Mouse (Mus musculus) ovary, postnatal 14 days (tissue): ENCODE data around the gene Agbl2.

ENCODE experiments used
- DNase-seq: peaks from one replicate; pipeline ENCODE4 v3.0.0; 2022; ENCODE audit warnings: low spot score

Agbl2 gene

GRCm38 (mm10) chr2:90871180-90871961, 88.8 kb downstream of the Agbl2 start:
- DNase-seq, result no peak

DNA sequence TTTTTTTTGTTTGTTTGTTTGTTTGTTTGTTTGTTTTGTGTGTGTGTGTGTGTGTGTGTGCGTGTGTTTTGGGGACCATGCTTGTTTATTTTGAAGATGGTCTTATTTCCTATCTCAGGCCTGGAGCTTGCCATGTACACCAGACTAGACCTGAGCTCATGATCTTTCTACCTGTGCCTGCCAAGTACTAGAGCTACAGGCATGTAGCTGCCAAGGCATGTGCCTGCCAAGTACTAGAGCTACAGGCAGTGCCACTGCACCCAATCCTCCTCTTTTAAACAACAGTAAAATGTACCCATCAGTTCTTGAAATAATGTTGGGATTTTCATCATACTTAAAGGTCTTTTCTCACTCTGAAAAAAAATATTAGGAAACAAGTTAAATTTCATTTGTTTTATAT, 91.5 kb downstream of the Agbl2 start:
- no peak for DNase-seq

DNA sequence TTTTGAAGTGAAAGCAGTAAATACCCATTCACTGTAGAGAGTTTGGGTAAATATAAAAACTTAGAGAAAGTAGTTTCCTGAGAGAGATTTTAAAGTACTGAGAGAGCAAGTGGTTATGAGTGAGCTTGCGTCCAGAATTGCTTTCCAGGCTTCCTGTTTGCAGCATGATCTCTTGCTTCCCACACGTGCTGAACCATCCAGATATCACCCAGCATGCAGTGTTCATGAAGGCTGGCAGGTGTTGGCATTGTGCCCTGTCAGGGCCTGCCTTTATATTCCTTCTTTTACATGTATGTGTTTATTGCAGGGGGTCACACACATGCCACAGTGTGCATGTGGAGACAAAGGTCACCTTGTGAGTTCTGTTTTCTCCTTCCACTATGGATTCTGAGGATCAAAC, 92.7 kb downstream of the Agbl2 start:
- DNase-seq, result no peak

GRCm38 (mm10) chr2:90877584-90878259, 95.2 kb downstream of the Agbl2 start:
- DNase-seq, result no peak

- no peak for DNase-seq
These were observed 96.9 kb downstream of the Agbl2 start for GRCm38 (mm10) chr2:90879419-90879818.

- no peak for DNase-seq
These were observed 97.7 kb downstream of the Agbl2 start for GRCm38 (mm10) chr2:90880144-90880785.

GRCm38 (mm10) chr2:90881824-90882223, 99.3 kb downstream of the Agbl2 start:
- no peak for DNase-seq
